Mouse (Mus musculus): Measurements from ENCODE around the gene Gpr135.
"Not testable (repeated sequence)": the region's sequence is repeated elsewhere in the genome, so short reads cannot be mapped to it uniquely, and the experiment has no call there.

DNA sequence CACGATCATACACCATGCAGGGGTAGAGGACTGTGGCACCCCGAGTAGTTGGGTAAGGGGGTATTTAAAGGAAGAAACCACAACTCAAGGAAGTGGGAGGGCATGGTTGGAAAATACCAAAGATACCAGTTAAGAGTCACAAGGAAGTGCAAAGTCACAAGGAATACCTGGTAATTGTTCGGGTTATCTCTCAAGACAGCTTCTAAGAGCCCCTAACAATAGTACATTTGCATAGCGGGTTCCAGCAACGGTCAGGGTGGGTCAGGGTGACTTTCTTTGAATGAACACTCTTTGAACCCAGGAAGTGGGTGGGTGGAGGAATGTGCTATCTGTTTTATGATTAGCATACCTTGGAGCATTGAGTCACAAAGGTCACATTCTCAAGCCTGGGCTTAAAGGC is 20.8 kb downstream of the Gpr135 start:
- TF ChIP-seq CTCF, EP300 (IDR thresholded peaks at IDR 0.05; ENCODE audit: low read depth): not testable (repeated sequence)
